Mouse (Mus musculus) ZHBTc4 (cell line): ENCODE data around the gene Glrx2.

Experiments
- DNase-seq: peaks from one replicate; pipeline ENCODE4 v3.0.0-alpha.2; 2011; ENCODE audit warnings: low read depth, low spot score

The Glrx2 gene

DNA sequence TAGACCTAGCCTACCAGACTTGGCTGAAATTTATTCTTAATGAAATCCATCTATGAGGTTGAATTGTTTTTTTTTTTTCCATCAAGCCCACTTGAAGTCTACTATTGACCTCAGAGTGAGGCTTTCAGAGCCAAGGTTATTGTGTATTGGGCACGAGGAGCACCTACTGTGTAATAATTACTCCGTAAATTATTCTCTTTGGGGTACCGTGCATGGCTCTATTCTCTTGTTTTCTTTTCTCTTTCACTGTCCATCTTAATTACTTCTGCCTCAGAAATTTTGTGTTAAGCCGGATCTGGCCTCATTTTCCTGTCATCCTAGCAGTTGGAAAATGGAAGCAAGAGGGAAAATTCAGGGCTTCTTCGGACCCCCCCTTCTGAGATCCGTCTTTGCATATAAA is 26.0 kb downstream of the Glrx2 start:
- DNase-seq = no peak

DNA sequence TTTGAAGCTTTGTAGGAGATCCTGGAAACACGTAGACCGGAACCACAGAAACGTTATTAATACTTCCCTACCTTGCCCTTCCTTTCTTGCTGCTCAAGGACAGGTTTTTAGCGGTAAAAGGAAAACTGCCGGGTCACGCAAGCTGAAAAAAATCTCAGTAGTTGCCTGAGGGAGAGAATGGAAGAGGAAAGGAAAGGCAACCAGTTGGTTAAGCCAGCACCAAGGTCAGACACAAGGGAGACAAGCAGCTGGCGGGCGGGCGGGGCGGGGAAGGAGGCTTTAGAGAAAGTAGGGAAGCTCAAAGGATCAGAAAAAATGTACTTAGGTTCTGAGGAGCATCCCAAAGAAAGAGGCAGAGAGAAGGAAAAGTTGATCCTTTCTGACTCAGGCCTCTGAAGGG is 29.7 kb downstream of the Glrx2 start:
- DNase-seq = peak; percentile 61

DNA sequence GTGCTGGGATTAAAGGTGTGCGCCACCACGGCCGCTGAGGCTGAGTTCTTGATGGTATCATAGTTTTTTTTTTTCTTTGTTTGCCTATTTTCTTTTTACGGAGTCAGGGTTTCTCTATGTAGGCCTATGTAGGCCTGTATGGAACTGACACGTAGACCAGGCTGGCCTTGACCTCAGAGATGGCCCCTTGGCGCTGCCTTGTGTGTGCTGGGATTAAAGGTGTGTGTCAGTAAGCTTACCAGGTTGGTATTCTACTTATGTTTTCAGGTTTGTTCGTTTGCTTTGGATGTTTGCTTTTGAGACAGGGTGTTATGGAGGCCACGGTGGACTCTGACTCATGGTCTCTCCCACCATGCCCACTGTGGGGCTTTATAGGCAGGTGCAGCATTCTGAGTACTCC is 46.0 kb downstream of the Glrx2 start:
- DNase-seq = no peak

DNA sequence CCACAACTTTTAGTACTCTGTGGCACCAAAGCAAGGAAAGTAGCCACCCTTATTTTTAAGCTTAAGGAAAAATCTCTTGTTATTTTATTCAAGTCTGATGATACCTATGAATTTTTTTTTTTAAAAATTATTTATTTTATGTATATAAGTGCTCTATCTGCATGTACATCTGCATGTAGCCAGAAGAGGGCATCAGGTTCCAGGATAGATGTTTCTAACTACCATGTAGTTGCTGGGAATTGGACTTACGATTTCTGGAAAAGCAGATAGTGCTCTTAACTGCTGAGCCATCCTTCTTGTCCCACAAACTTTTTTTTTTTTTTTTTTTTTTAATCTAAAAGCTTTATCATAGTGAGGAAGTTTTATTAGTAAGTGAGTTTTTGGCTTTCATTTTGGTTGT is 48.3 kb downstream of the Glrx2 start:
- no peak for DNase-seq

DNA sequence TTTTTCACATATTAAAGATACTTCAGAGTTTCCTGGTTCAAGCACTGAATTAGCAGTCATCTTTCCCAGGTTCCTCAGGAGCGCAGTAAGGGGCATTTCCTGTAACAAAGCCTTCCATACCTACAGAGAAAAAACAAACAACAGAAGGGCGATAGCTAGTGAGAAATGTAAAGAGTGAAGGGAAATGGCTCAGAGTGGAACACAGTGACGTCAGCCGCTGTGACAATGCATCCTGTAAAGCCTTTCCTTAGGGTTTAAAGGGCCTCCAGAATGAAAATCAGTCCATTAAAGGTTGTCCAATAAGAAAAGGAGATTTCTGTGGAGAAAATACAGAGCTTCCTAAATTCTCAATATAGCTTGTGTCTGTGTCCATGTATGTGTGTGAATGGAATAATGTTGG is 49.7 kb downstream of the Glrx2 start:
- no peak for DNase-seq

DNA sequence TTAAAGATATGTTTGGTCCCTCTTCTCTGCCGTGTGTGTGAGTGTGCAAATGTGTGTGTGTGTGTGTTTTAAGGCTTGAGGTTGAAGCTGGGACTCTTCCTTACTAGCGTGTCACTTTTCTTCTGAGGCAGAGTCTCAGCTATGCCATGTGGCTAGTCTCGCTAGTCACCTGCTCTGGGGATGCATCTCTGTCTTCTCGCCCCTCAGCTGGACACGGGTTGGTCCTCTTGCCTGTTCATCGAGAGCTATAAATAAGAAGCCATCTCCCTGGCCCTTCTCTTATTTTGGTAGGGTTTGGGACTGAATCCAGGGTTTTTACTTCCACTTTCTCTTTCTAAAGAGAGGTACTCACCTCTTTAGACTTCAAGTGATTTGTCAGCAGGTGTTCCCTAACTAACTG is 50.1 kb downstream of the Glrx2 start:
- no peak for DNase-seq

DNA sequence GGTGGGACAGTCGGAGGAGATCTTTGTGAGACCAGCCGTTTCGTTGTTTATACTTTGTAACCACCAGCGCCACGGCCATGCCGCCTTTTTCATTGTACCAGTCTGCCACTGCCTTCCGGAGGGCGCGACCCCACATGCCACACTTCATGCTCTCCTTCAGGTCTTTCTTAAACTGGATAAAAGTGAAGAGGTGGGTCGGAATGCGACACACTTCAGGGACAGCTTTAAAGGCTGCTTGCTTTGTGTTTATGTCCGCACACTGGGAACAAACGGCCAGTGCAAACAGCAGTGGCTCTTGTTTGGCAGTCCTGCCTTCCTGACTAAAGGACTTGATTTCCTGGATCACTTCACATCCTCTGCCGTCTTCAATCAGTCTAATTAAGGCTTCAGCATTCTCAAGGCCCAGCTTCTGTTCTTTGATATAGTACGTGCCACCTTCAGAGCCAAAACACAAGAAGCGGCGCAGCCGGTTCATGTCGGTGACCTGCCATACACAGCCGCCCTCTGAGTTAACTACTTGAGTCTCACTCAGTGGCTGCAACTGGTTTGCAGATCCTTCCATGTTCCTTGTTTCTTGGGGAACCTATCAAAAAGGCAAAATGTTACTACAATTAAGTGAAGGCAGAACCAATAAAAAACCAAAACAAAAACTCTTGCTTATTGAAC is 54.4 kb downstream of the Glrx2 start:
- DNase-seq = peak; percentile 33

DNA sequence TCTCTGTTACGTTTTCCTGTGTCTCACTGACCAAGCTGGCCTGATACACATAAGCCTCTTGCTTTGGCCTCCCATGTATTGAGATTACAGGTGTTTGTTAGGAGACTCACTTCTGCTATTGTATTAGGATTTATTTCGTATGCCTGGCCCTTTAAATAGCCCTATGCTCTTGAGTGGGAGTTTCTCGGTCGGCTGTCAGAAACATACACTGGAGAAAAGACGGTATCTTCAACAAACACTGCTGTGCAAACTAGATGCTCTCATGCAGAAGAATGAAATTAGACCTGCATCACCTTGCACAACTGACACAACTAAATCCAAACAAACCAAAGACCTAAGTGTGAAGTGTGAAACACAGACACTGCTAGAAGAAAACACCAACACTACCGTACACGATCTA is 56.9 kb downstream of the Glrx2 start:
- no peak for DNase-seq

DNA sequence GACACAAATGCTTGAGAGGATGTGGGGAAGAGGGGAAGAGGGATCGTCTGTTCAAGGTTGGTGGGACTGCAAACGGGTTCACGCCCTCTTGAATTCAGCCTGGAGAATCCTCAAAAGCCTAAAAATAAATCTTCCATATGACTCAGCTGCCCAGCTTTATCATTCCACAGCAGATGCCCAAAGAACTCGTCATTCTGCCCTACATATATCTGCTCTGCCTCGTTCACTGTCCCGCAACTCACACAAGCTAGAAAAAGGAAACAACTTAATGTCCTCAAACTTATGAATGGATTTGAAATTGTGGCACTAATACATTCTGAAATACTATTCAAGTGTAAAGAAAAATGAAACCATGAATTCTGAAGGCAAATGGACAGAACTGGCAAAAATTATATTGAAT is 57.8 kb downstream of the Glrx2 start:
- DNase-seq = no peak

DNA sequence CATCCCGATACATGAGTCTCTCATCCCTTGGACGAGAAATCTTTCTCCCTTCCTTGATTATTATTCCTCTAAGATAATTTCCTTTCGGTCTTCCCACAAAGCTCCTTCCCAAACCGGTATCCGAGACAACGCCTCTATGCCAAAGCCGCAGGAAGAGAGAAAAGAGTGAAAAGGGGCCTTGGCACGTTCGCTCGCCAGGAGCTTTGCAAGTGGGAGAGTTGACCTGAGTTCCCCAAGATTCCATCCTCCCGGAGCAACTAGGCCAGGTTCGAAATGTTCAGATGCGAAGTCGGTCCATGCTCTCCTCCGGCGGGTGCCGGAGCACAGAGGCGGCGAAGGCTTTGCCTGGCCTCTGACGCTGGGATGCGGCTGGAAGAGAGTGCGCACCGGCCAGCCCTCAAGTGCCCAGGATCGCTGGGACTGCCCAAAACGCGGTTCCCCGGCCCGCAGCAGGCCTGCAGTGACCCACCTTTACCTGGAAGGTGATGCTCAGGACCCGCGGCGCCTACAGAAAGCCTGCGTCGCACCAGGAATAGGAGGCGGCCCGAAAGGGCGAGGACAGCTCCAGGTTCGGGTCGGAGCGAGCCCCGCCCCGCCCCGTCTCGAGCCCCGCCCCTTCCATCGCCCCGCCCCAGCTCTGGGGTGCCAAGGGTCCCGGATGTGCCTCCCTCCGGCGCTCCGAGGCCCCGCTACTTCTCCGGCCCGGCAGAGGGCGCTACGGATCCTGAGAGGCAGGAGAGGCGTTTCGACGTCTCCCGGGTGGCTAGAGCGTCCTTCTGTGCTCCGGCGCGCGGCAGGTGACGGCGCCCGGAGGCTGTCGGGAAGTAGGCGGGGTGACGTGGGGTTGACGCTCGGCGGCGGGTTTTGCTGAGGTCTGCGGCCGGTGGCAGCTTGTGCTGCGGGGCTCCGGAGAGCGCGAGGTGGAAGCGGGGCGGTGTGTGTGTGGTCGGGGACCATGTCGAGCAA is 60.6 kb downstream of the Glrx2 start, which contains the start of the genes Trove2 and Uchl5:
TSS of gene Trove2 (minus strand) at position 623 of the 966 bp plus-strand sequence.
TSS of gene Uchl5 (plus strand) at position 827 of the 966 bp plus-strand sequence.
- peak; percentile 99 for DNase-seq

DNA sequence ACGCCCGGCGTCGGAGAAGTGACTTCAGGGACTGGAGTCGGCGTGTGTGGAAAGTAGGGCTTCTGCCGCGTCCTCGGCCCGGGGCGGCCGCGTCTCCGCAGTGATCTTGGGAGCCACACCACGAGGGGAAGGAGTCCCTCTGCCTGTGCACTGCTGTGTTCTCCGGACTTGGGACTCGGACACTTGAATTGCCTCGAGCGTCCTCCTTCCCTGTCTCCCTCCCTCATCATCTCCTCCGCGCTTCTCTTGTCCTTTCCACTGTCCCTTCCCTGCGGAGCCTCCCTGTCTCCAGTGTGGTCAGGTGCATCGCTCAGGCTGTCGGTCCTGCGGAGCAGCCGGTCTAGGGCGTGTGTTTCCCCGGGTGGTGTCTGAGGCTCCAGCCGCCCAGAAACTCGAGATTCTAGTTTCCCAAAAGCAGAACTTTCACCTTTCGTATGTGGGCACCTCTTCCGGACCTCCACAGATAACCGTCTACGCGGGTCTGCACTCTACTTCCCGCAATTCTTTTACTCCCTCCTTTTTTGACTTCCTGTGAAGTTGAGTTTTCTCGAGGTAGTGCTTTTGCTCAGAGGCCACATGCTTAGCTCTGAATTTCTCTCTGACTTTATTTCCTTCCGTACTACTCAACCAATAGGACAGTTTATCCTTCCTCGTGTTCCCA is 61.5 kb downstream of the Glrx2 start:
- DNase-seq = peak; percentile 67

DNA sequence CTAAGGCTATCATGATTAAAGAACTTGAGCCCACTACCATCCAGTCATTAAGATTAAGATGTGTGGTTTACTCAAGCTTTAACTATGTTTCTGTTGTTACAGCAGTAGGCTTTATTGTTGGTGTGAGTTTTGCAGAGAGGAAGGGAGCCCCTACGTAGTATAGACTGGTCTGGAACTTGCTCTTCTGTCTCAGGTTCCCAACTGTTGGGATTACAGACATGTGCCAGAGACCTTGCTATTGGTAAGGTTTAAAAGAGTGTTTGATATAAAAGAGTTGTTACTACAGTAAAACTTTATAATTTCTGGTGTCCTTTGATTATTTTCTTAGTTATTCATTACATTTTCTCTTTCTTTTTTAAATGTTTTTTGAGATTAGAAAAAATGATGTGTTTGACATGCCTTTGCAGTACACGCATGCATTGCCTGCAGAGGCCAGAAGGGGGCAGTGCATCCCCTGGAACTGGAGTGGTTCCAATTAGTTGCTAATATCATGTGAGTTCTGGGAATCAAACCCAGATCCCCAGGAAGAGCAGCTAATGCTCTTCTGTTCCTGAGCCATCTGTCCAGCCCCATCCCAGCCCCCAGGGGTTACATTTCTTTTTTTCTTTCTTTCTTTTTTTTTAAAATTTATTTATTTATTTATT is 72.6 kb downstream of the Glrx2 start:
- DNase-seq = peak; percentile 72
